Mouse (Mus musculus) stomach, postnatal 0 days (tissue): ENCODE measurements around the gene Pcyt1a.
A peak's percentile ranks its signal among the peaks of the same experiment; 100 is the strongest.

Source experiments
- CTCF ChIP-seq: IDR thresholded peaks from 2 replicates; pipeline ENCODE4 v1.5.1; 2016; ENCODE audit warnings: antibody characterized with exemption, low read depth, mild to moderate bottlenecking, moderate library complexity
- EP300 ChIP-seq: optimal IDR thresholded peaks from 2 replicates; pipeline ENCODE3; 2016; ENCODE audit warnings: antibody characterized with exemption

DNA sequence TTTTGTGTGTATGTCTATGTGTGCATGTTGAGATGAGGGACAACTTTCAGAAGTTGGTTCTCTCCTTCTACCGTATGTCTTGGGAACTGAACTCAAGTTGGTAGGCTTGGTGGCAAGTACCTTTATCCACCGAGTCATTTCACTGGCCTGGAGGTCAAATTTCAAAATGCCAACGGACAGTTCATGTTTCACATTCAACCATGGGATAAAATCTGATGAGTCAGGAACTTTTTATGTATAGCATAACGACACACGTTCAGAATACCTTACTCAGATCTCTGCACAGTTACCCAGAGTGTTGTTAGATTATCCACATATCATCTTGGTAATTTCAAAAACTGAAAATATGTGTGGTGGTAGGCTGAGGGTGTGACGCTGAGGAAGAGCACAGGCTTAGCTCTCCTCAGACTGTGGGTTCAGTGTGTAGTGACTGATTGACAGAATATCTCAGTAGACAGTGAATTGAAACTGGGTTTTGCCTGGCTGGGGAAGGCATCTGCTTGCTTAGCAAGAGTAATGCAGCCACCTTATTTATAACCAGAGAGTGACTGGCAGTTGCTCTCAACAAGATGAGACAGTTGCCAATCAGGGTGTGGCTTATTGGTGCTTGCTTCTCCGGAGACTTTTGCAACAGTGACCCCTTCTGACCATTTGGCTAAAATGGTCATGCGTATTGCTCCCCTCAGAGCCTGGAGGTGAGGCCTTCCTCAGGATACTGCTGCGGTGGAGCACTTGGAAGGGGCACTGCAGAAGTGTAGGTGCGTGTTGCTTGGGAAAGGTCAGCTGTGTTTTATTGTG is 27.1 kb downstream of the Pcyt1a start:
- TF ChIP-seq EP300 (no peak), CTCF (peak; percentile 74)
